Mouse (Mus musculus): Measurements from ENCODE around the gene 4933428M09Rik.
"Not testable (repeated sequence)": the region's sequence is repeated elsewhere in the genome, so short reads cannot be mapped to it uniquely, and the experiment has no call there.

The 4933428M09Rik gene

DNA sequence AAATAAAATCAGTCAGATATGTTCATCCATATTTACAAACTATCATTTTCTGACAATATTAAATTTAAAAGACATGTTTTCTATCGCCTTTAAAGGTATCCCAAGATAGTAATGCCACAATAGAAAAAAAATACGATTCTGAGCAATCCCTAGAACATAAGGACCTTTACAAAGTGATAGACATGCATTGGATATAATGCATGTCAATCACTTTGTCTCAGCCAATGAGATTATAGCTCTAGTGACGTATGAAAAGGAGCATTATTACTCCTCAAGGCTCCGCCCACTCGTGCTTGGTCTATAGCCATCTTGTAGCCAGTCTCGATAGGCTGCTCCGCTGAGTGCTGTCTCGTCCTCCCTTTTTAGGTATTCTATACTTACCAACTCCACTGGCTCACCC, at the start of gene 4933428M09Rik:
TSS of gene 4933428M09Rik (plus strand) at position 301 of the 400 bp plus-strand sequence.
- DNase-seq = no peak

DNA sequence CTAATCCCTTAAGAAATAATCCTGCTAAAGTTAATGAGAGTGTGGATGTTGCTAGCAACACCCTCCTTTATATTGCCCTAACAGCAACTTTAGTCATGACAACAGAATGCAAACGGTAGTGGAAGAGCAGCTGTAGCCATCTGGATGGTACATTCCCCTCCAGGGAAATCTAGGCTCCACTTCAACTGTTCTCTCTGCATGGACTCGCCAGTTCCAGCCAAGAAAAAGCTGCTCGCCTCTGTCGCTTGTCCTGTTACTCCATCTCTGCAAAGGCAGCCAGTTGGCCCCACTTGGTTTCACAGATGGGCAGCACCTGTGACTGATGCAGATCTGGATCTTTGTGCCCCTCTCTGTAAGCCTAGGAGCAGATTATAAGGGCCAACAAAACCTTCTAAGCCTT, 45.0 kb upstream of the 4933428M09Rik start:
- DNase-seq = no peak

DNA sequence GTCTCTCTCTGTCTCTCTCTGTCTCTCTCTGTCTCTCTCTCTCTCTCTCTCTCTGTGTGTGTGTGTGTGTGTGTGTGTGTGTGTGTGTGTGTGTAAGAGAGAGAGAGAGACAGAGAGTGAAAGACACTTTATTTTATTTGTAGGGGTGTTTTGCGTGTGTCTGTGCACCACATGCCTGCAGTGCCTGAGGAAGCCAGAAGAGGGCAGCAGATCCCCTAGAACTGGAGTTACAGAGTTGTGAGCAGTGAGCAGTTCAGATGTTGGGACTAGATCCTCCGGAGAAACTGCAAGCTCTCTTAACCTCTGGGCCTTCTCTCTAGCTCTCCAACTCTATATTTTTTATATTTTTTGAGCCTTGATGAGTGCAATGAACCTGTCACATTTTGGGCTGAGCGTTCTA, 12.5 kb downstream of the 4933428M09Rik start:
- peak in 1 of 2 experiments; percentile 3 for DNase-seq

DNA sequence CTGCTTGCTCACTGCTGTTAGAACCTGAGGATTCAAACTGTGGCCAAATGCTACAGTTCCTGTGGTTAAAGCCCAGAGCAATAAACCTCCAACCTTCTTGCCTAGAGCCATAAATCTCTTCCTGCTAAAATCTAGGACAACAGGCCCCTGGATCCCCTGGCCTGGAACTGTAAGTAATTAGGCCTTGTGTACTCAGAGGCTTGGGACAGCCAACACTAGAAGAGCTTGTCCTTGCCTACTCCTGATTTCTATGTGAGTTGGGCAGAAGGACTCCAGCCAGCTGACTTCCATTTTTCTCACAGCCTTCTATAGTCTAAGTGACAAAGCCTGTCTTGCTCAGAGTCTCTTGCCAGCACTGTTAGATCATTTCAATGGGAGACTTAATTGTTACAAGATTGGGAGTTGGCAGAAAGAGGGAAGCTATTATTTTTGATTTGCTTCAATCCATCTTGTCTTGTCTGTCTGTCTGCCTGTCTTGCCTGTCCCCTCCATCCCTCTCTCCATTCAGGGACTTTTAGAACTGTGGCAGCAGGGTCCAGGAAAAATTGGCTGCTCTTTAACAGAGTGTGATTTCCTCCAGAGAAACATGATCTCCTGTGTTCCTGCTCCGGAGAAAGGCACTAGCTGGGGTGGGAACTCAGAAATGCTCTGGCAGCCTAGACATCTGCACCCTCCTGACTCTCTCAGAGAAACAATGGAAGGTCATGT, 15.7 kb downstream of the 4933428M09Rik start:
- no peak for DNase-seq

DNA sequence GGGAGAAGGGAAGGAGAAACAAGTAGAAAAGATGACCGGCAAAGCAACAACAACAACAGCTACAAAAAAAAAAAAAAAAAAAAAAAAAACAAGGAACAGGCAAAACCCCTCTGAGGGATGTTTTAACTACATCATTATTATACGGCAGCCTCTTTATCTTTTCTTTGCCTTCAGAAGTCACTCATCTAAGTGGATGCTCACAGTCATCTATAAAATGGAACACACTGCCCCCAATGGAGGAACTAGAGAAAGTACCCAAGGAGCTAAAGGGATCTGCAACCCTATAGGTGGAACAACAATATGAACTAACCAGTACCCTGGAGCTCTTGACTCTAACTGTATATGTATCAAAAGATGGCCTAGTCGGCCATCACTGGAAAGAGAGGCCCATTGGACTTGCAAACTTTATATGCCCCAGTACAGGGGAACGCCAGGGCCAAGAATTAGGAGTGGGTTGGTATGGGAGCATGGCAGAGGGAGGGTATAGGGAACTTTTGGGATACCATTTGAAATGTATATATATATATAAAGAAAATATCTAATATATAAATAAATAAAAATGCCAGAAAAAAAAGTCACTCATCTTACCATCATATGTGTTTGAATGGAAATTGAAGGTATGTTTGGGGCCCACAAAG, 30.3 kb downstream of the 4933428M09Rik start:
- DNase-seq = not testable (repeated sequence)

DNA sequence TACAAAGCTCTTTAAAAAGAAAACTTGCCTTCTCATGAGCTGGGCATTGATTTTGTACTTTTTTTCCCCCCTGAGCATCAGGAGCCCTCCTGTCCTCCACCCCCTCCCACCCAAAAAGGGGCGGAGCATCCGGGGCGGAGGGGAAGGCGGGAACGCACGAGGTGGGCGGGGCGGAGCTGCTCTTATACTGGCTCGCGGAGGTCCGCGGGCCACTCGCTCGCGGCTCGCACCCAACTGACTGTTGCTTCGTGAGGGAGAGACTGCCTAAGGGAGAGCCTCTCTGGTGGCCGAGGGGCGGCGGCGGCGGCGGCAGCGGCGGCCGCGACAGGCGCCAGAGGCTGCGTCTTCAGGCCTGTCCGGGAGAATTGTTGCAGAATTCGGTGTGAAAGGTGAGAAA, 30.8 kb downstream of the 4933428M09Rik start, which contains the start of gene Mum1l1:
TSS of gene Mum1l1 (plus strand) at position 214 of the 397 bp plus-strand sequence.
- peak; percentile 52 to 78 for DNase-seq

DNA sequence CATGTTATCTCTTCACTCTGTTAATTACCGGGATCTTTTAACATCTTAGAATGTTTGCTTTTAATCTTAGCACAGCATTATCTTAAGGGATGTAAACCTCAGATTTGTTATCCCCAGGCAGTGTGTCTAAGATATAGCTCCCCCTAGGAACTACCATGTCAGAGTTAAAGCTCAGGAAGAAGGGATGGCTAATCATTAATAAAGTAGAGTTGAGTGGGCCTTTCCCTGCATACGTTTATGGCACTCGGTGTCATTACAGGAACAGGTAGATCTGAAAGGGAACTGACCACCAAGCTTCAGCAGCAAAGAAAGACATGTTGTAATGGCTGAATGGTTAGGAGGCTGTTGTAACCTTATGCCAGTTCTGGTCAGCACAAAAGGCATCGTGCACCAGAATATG, 35.7 kb downstream of the 4933428M09Rik start:
- DNase-seq = no peak

DNA sequence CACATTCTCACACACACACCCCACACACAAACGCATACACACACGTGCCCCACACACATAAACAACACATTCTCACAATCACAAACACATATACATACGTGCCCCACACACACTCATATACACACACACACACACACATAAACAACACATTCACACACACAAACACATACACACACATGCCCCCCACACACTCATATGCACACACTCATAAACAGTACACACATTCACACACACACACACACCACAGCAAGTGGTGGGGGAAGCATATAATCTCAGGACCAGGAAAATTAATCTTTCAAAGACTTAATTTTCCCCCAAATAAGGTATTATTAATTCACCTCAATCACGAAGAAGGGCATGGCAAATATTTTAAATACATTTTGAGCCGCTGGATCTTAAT, 37.4 kb downstream of the 4933428M09Rik start:
- no peak for DNase-seq

DNA sequence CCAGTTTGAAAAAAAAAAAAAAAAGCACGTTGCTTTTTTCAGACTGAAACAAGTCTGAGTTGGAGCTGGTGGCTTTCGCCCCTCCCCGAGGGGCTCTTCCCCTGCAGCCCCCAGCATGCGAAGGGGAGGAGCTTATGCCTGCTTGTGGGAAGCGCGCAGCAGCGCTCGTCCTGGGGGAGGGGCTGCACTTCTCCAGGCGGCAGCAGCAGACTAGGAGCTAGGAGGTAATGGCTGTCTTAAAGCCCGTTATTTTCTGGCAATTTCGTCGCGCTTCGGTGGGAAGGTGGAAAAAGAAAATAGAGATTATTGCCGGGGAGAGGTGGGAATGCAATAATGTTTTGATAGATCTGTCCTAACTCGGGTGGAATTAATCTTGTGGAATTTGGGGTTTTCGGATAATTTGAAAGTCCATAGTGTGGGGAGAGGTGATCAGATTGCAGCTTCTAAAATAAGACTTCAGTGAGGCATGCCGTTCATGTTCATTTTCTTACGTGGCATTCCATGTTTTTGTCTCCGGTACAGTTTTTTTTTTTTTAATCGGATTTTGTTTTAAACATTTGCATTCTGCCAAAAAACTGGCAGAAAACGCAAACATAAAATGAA, 38.1 kb downstream of the 4933428M09Rik start:
- DNase-seq = peak; percentile 13 to 55

DNA sequence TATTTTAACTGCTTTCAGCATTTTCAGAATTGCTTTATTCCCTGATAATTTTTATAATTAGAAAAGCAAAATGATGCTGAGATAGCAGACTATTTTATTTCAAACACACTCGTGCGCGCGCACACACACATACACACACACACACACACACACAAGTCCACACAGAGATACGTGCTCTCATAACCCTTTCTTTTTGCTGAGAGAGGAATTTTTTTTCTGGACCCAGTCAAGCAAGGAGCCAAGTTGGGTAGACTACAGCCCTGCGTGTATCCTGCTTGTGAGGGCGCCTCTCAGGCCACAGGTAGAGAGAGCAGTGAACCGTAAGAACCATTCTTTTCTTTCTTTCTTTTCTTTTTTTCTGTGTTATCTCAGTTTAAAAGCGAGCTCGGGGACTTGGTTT, 38.7 kb downstream of the 4933428M09Rik start:
- DNase-seq = peak; percentile 24 to 45

DNA sequence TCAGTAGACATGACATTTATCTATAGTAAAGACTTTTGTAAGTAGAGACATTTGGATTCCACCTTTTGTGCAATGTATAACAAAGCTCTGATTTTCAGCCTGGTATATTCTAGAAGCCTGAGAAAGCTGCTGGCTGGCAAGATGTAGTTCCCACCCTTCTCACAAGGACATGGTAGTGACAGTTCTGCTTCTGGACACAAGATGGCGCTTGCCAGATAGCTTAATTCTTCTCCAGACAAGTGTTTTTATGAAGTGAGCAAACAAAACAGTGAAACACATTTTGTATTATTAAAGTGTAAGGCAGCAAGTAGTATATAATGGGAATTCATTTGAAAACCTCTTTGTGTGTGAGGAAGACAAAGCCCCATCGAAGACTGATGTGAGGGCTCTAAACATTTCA, 40.0 kb downstream of the 4933428M09Rik start:
- DNase-seq = peak; percentile 47 to 75

DNA sequence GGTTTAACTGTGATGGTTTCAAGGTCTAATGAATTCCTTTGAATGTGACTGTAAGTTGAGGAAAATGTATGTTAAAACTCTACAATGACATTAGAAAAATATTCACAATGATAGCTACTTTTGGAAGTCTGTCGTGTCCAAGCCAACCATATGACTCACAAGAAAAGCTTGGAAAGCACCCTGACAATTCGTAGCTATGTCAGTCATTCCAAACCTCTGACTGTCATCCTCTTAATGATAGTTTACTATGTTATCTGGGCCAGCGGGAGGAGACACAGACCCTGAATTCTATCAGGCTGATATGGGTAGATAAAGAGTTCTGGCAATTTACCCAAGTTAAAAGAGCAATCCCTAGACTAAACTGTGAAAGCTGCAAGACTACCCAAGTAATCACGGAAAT, 41.8 kb downstream of the 4933428M09Rik start:
- DNase-seq = no peak

DNA sequence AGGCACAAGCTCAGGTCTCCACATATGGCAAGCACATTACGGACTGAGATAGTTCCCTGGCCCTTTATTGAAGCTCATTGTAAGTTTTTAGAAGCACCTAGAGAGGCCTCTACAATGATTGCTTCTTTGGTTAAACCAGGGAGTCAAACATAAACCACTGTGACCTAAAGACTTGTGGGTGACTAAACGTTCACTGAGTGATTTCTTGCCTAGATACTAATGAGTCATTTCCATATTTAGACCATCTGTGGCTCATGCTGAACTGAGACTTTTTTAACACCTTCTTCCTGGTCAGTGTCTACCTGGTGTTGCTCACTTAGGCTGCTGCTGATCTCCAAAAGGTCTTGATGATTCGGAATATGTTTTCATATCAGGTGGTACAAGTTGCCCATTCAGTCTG, 42.9 kb downstream of the 4933428M09Rik start:
- DNase-seq = no peak

Data from kidney, postnatal 36 days (tissue).